Mouse (Mus musculus): ENCODE results near the gene Scgb2b19. TPM values are rescaled to one million over a fixed set of nuclear protein-coding genes. Genes with fewer than 3 reads are reported as not detected.
"Not testable (repeated sequence)": the region's sequence is repeated elsewhere in the genome, so short reads cannot be mapped to it uniquely, and the experiment has no call there.

The Scgb2b19 gene
- not detected in 2 replicates for polyA plus RNA-seq (2015; fragmentation: Nextera tagmentation; extraction: Ambion mirVana)

DNA sequence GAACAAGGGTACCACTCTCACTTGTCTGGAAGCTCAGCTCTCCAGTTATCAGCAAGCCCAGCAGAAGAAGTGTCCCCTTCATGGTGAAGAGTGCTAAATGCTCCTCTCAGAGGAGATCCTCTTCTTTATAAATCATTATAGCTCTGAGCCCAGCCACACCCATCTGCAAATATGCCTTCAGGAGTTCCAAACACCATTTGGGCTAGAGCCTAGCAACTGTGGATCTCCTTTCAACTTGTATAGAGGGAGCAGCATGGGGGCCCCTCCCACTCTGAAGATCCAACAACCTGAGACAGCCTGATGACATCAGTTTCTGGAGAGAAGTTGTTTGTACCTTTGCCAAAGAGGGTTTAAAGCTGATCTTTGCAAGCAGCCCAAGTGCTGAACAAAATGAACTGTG, at the start of gene Scgb2b19:
TSS of gene Scgb2b19 (minus strand) at position 101 of the 400 bp plus-strand sequence.
- not testable (repeated sequence) for H3K9ac ChIP-seq (ENCODE audit: low read length); H3K9me3 ChIP-seq (ENCODE audit: control insufficient read depth, low read length); H3K4me1 ChIP-seq (replicated peaks; ENCODE audit: control insufficient read depth, insufficient read depth); H3K4me2 ChIP-seq (replicated peaks; ENCODE audit: low read depth); ATAC-seq (ENCODE audit: low FRiP score, low TSS enrichment); H3K36me3 ChIP-seq (ENCODE audit: control insufficient read depth, insufficient read depth, low read length); H3K27me3 ChIP-seq (ENCODE audit: control insufficient read depth, insufficient read depth, low read length); H3K27ac ChIP-seq (replicated peaks); DNase-seq (ENCODE audit: low spot score); H3K4me3 ChIP-seq (ENCODE audit: low read depth, low read length)

DNA sequence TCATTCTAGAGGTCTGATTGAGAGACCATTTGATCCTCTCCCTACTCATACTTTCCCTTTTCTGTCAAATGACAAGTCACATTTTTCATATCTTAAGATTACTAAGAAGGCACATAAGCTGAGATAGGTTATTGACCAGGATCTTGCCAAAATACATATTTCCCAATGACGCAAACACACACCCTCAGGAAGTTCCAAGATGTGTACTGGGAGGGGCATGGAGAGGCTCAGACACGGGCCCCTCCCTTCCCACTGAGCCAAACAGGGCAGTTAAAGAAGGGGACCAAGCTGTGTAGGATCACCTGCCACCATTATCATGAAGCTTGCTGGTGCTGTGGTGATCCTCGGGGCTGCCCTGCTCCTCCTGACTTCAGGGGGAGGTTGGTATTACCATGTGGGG, 6.9 kb upstream of the Scgb2b19 start, which contains the start of gene Scgb1b19:
TSS of gene Scgb1b19 (plus strand) at position 301 of the 400 bp plus-strand sequence.
- WGBS: 82% methylated on average over 2 of the region's 3 CpGs
- not testable (repeated sequence) for H3K27me3 ChIP-seq (ENCODE audit: control insufficient read depth, insufficient read depth, low read length); H3K9ac ChIP-seq (ENCODE audit: low read length); H3K27ac ChIP-seq (replicated peaks); H3K4me3 ChIP-seq (ENCODE audit: low read depth, low read length); H3K9me3 ChIP-seq (ENCODE audit: control insufficient read depth, low read length); ATAC-seq (ENCODE audit: low FRiP score, low TSS enrichment); H3K36me3 ChIP-seq (ENCODE audit: control insufficient read depth, insufficient read depth, low read length); H3K4me2 ChIP-seq (replicated peaks; ENCODE audit: low read depth); H3K4me1 ChIP-seq (replicated peaks; ENCODE audit: control insufficient read depth, insufficient read depth); DNase-seq (ENCODE audit: low spot score)

Other genes starting within 250 kb of the Scgb2b19 start
- not detected in 2 replicates for gene Scgb2b17, start 223.8 kb downstream of the Scgb2b19 start, polyA plus RNA-seq (2015; fragmentation: Nextera tagmentation; extraction: Ambion mirVana)
- not detected in 2 replicates for gene Scgb1b17, start 216.9 kb downstream of the Scgb2b19 start, polyA plus RNA-seq (2015; fragmentation: Nextera tagmentation; extraction: Ambion mirVana)
- gene Scgb2b18, start 106.5 kb downstream of the Scgb2b19 start, polyA plus RNA-seq (2015; fragmentation: Nextera tagmentation; extraction: Ambion mirVana): not detected in 2 replicates
- not detected in 2 replicates for gene Scgb1b18, start 94.8 kb downstream of the Scgb2b19 start, polyA plus RNA-seq (2015; fragmentation: Nextera tagmentation; extraction: Ambion mirVana)
- not detected in 2 replicates for gene Scgb1b19, start 7.0 kb upstream of the Scgb2b19 start, polyA plus RNA-seq (2015; fragmentation: Nextera tagmentation; extraction: Ambion mirVana)
- gene Scgb2b20, start 86.0 kb upstream of the Scgb2b19 start, polyA plus RNA-seq (2015; fragmentation: Nextera tagmentation; extraction: Ambion mirVana): not detected in 2 replicates
- not detected in 2 replicates for gene Scgb1b20, start 92.9 kb upstream of the Scgb2b19 start, polyA plus RNA-seq (2015; fragmentation: Nextera tagmentation; extraction: Ambion mirVana)
- not detected in 2 replicates for gene Scgb2b21, start 240.1 kb upstream of the Scgb2b19 start, polyA plus RNA-seq (2015; fragmentation: Nextera tagmentation; extraction: Ambion mirVana)